Mouse (Mus musculus) R1 (cell line): Measurements from ENCODE around the gene Slc38a1.

Experiments used
- DNase-seq: peaks from one replicate; pipeline ENCODE4 v3.0.0-alpha.2; 2018; ENCODE audit warnings: low read depth, low spot score

Gene Slc38a1

DNA sequence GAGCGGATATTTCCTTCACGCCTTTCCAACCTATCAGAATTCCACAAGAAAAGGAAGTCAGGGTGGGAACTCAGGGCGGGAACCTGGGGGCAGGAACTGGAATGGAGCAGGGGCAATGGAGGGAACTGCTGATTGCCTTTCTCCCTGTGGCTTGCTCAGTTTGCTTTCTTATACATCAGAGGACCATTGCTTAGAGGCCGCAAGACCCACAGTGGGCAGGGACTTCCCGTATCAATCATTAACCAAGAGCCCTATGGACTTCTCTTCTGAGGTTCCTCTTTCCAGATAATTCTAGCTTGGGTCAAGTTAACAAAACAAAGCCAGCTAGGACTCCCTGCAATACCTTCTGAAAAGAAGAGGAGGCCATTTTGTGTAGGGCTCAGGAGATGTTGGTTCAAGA, 80.2 kb downstream of the Slc38a1 start:
- no peak for DNase-seq

DNA sequence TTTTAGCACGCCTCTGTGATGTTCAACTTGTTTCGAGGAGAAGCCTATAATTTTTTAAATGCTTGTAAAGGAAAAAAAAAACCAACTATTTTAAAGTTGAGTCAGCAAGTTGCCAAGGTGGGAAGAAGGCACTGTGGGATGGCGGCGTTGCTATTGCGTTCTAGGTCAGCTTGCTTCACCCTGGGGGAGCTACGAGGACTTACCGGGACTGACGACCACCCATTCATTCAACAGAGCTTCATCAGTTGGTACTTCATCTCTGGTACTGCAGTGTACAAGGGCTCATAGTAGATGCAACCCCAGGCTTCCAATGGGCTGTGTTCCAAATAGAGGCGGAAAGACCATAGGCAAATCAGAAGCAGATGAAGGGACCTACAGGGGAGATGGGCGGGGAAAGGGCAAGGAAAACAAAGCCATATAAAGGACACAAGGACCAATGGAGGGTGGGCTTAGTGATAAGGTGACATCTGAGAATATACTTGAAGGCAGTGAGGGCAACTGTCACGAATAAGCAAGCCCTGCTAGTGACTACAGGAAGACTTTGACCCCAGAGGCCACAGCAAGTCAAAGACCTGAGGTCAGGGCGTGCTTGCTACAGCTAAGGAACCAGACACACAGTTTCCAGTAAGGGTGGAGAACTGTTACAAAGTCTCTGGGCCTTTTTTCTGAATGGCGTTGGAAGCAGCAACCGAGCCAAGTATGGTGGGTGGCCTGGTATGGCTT, 82.0 kb downstream of the Slc38a1 start:
- no peak for DNase-seq

- DNase-seq: peak; percentile 82
Observed at GRCm38 (mm10) chr15:96551569-96552380, 90.9 kb downstream of the Slc38a1 start.

- DNase-seq: no peak
Observed at GRCm38 (mm10) chr15:96551107-96551506, 91.6 kb downstream of the Slc38a1 start.

GRCm38 (mm10) chr15:96548363-96548762, 94.3 kb downstream of the Slc38a1 start:
- DNase-seq: no peak

- no peak for DNase-seq
Observed at GRCm38 (mm10) chr15:96547256-96548195, 95.2 kb downstream of the Slc38a1 start.

DNA sequence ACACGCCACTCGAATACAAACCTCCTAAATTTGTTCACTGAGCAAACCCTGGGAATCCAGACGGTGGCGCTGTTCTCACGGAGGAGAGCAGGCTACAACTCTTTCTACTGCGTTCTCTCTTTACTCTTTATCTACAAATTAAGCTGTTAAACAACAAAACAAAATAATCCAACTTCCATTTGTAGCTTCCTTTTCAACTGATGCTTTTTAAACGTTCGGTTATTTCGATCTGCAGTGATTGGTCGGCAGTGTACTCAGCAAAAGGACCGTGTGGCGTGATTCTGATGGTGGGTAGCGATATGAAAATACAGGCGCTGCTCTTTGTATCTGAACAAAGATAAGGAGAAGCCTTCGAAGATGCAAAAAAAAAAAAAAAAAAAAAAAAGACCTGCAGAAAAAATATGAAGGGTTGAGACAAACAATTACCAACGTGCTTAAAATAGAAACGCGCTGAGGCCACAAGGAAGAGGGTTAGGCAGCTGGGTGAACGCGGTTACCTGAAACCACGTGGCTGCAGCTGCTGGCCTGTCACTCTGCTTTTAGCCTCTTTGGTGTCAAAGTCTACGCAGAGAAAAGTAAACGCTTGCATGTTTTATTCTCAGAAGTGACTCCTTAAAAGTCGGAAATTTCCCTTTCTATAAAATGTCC, 99.4 kb downstream of the Slc38a1 start:
- peak; percentile 78 for DNase-seq

- DNase-seq: no peak
Observed at GRCm38 (mm10) chr15:96542135-96542534, 100.6 kb downstream of the Slc38a1 start.

DNA sequence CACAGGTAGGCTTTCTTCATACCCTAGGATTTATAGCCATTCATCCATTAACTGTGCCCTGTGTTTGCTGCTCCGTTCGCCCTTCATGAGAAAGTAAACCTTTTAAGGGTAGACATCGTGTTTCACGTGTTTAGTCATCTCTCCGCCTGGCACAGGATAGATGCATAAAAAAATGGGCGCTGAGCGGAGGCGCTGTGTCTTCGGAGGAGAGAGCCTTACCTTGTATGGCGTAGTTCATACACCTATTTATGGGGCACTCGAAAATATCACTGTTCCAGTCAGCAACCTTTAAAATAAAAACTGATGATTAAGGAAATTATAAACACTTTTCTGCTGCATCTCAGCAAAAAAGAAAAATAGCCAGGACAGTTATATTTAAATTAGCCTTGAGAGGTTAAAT, 105.4 kb downstream of the Slc38a1 start:
- DNase-seq: no peak

DNA sequence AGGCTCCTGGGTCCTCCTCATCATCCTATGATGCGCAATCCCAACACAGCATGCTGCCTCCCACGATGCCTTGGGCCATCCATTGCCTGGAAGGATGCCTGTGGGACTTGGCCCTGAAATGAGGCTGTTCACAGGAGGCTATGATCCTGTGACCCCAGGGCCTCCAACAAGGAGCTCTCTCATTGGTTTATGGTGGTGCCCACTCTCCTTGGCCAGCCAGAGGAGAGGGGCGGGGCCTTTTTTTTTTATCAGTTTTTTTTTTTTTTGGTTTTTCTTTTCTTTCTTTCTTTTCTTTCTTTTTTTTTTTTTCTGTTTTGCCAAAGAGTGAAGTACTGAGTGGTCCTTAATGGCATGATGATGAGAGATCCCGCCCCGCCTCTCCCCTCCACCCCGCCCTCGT, 106.3 kb downstream of the Slc38a1 start:
- no peak for DNase-seq

GRCm38 (mm10) chr15:96527686-96528085, 115.0 kb downstream of the Slc38a1 start:
- no peak for DNase-seq

DNA sequence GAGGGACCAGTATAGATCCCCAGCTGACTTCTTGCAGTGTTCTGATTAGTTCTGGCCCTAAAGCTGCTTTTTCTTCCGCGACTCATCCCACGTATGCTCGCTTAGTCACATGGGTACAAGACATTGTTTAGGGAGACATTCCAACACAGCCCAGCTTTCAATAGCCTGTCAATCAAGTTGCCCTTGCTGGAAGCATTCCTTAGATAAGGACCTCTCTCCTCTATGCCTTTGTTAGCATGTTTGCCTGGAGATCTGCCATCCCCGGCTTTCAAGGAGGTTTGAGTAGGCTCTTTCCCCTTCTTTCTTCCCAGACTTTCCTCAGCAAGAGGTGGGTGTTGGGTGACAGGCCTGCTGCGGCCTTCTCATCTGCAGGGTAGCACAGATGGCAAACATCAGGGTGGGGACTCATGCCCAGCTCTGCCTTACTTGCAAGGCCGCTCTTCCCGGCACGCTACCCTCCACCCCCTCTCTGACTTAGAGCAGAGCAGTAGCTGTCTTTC, 118.4 kb downstream of the Slc38a1 start:
- DNase-seq: peak; percentile 91
